Comparison of ENCODE assay signal across 20 mouse cellular contexts in the genomic region with DNA sequence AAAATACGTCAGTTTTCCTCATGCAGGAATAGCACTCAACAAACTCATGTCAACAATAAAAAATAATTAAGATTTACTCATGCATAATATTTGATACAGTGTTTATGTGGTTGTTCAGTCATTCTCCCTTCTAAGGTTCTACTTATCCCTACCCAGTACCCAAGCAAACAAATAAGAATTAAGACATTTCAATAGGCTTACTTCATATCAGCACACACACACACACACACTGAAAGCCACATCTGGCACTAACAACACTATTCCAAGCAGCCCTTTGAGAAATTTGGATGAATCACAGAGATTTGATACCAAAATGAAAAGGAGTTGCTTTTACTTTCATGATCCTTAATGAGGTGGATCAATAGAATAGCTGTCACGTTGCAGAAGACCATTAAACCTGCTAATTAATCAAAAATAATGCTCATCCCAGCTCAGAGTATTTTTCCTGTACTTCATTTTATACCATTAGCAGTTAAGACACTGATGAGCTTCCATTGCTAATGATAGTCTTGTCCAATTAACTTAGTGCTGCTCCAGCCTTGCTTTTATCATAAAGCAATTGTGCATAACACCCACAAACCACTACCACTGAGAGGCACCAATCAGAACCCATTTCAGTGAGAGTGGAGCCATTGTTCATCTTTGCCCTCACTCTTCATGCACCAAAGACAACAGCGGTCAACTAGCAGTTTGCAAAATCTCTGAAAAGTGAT.
DNase-seq lines count a peak whose midpoint lies in the region; ATAC-seq lines count a peak whose summit lies in the region.
"Had no signal": no experiment of that assay in that cellular context is flagged by ENCODE, and none has a peak within 500 bp of the region (broad histone marks: within the 10 kb centered on the region; RNA-seq: fewer than 3 reads in every experiment).

No protein-coding gene starts in this region.

- H3K4me2 ChIP-seq in hindbrain, embryonic 12.5 days (replicated peaks), result no peak overlapping the region
- H3K4me2 ChIP-seq in neural tube, embryonic 12.5 days (replicated peaks), result no peak overlapping the region
- no peak overlapping the region for H3K4me2 ChIP-seq in neural tube, embryonic 15.5 days
- no peak overlapping the region for H3K4me2 ChIP-seq in forebrain, embryonic 16.5 days (ENCODE audit: low read length)
- H3K4me2 ChIP-seq: embryonic facial prominence, embryonic 12.5 days; heart, embryonic 11.5 days; heart, embryonic 15.5 days had no signal

- WGBS in hindbrain, embryonic 12.5 days, result 72% methylated on average over 3 of the region's 3 CpGs
- 82% methylated on average over 3 of the region's 3 CpGs for WGBS in hindbrain, embryonic 10.5 days
- WGBS in neural tube, embryonic 12.5 days, result 72% methylated on average over 3 of the region's 3 CpGs
- 54% methylated on average over 3 of the region's 3 CpGs for WGBS in neural tube, embryonic 15.5 days
- 32% methylated on average over 3 of the region's 3 CpGs for WGBS in forebrain, embryonic 16.5 days

- H3K4me3 ChIP-seq in hindbrain, embryonic 12.5 days, result no peak overlapping the region
- H3K4me3 ChIP-seq in hindbrain, embryonic 10.5 days, result no peak overlapping the region
- no peak overlapping the region for H3K4me3 ChIP-seq in neural tube, embryonic 12.5 days
- no peak overlapping the region for H3K4me3 ChIP-seq in neural tube, embryonic 15.5 days (replicated peaks)
- H3K4me3 ChIP-seq in forebrain, embryonic 16.5 days (replicated peaks; ENCODE audit: low read length), result no peak overlapping the region
- H3K4me3 ChIP-seq: embryonic facial prominence, embryonic 12.5 days; heart, embryonic 15.5 days had no signal

- H3K27me3 ChIP-seq in hindbrain, embryonic 12.5 days, result no peaks in the 10 kb centered on the region
- H3K27me3 ChIP-seq in hindbrain, embryonic 10.5 days (ENCODE audit: insufficient read depth, poor library complexity, severe bottlenecking), result no peaks in the 10 kb centered on the region
- no peaks in the 10 kb centered on the region for H3K27me3 ChIP-seq in neural tube, embryonic 12.5 days (replicated peaks)
- no peaks in the 10 kb centered on the region for H3K27me3 ChIP-seq in neural tube, embryonic 15.5 days (replicated peaks)
- no peaks in the 10 kb centered on the region for H3K27me3 ChIP-seq in forebrain, embryonic 16.5 days (replicated peaks; ENCODE audit: control insufficient read depth, insufficient read depth, low read length)
- H3K27me3 ChIP-seq: embryonic facial prominence, embryonic 12.5 days; heart, embryonic 15.5 days had no signal

- no peaks in the 10 kb centered on the region for H3K4me1 ChIP-seq in hindbrain, embryonic 12.5 days
- H3K4me1 ChIP-seq in hindbrain, embryonic 10.5 days (replicated peaks), result no peaks in the 10 kb centered on the region
- H3K4me1 ChIP-seq in neural tube, embryonic 12.5 days, result no peaks in the 10 kb centered on the region
- H3K4me1 ChIP-seq in neural tube, embryonic 15.5 days, result no peaks in the 10 kb centered on the region
- H3K4me1 ChIP-seq in forebrain, embryonic 16.5 days (replicated peaks; ENCODE audit: control insufficient read depth, insufficient read depth, low read length), result no peaks in the 10 kb centered on the region
- H3K4me1 ChIP-seq: embryonic facial prominence, embryonic 12.5 days; heart, embryonic 15.5 days had no signal

- H3K27ac ChIP-seq in hindbrain, embryonic 12.5 days, result no peak overlapping the region
- H3K27ac ChIP-seq in hindbrain, embryonic 10.5 days, result no peak overlapping the region
- H3K27ac ChIP-seq in neural tube, embryonic 12.5 days, result no peak overlapping the region
- no peak overlapping the region for H3K27ac ChIP-seq in neural tube, embryonic 15.5 days (replicated peaks)
- H3K27ac ChIP-seq in forebrain, embryonic 16.5 days (ENCODE audit: low read length), result no peak overlapping the region
- H3K27ac ChIP-seq: embryonic facial prominence, embryonic 12.5 days; heart, embryonic 15.5 days had no signal

- H3K9me3 ChIP-seq in hindbrain, embryonic 12.5 days (replicated peaks), result no peaks in the 10 kb centered on the region
- H3K9me3 ChIP-seq in hindbrain, embryonic 10.5 days, result no peaks in the 10 kb centered on the region
- H3K9me3 ChIP-seq in neural tube, embryonic 12.5 days, result no peaks in the 10 kb centered on the region
- H3K9me3 ChIP-seq in neural tube, embryonic 15.5 days (replicated peaks), result no peaks in the 10 kb centered on the region
- H3K9me3 ChIP-seq in forebrain, embryonic 16.5 days (ENCODE audit: control insufficient read depth, low read length), result no peaks in the 10 kb centered on the region
- H3K9me3 ChIP-seq: embryonic facial prominence, embryonic 12.5 days; heart, embryonic 15.5 days had no signal

- no peak overlapping the region for H3K9ac ChIP-seq in hindbrain, embryonic 12.5 days
- H3K9ac ChIP-seq in neural tube, embryonic 12.5 days, result no peak overlapping the region
- no peak overlapping the region for H3K9ac ChIP-seq in neural tube, embryonic 15.5 days (replicated peaks)
- H3K9ac ChIP-seq in forebrain, embryonic 16.5 days (replicated peaks; ENCODE audit: low read depth, low read length), result no peak overlapping the region
- H3K9ac ChIP-seq: embryonic facial prominence, embryonic 12.5 days; heart, embryonic 15.5 days had no signal

- DNase-seq in hindbrain, embryonic 10.5 days (ENCODE audit: low spot score), result no peak
- DNase-seq in cerebellum, postnatal 14 days, result no peak
- DNase-seq in urinary bladder, postnatal 25 days (ENCODE audit: low spot score), result no peak
- DNase-seq: adrenal gland, adult 8-10 months; adrenal gland, postnatal 36 days; cerebellum, adult 11 months; cerebellum, adult 8-10 months; cerebellum, postnatal 25 days; gastrocnemius, postnatal 36 days; heart, adult 11 months; heart, postnatal 14 days; kidney, adult 2 months had no signal

- no peaks in the 10 kb centered on the region for H3K36me3 ChIP-seq in hindbrain, embryonic 12.5 days
- no peaks in the 10 kb centered on the region for H3K36me3 ChIP-seq in hindbrain, embryonic 10.5 days
- H3K36me3 ChIP-seq in neural tube, embryonic 12.5 days, result no peaks in the 10 kb centered on the region
- no peaks in the 10 kb centered on the region for H3K36me3 ChIP-seq in neural tube, embryonic 15.5 days
- no peaks in the 10 kb centered on the region for H3K36me3 ChIP-seq in forebrain, embryonic 16.5 days (ENCODE audit: control insufficient read depth, insufficient read depth)
- H3K36me3 ChIP-seq: embryonic facial prominence, embryonic 12.5 days; heart, embryonic 15.5 days had no signal

- peak; percentile 40; the same call in 1 of the 2 replicates for ATAC-seq in hindbrain, embryonic 12.5 days (ENCODE audit: low FRiP score)
- peak; percentile 56; the same call in 1 of the 2 replicates for ATAC-seq in neural tube, embryonic 12.5 days (ENCODE audit: low FRiP score, low read depth)
- ATAC-seq in neural tube, embryonic 15.5 days (ENCODE audit: low FRiP score), result no peak
- peak; percentile 38; the same call in 1 of the 2 replicates for ATAC-seq in forebrain, embryonic 16.5 days
- ATAC-seq: intestine, embryonic 16.5 days had no signal
